Mouse (Mus musculus) intestine, embryonic 14.5 days (tissue): ENCODE measurements around the gene Emcn. TPM values are rescaled to one million over a fixed set of nuclear protein-coding genes. Genes with fewer than 3 reads are reported as not detected.

ENCODE experiments used
- ATAC-seq: fragments of 200-750 bp; cut with Nextera tagmentation; replicated peaks from 2 replicates; pipeline ENCODE4 v1.8.0; 2017; ENCODE audit warnings: low read depth, moderate number of reproducible peaks, moderate TSS enrichment, moderate library complexity; ENCODE audit not compliant: low FRiP score, low TSS enrichment
- DNase-seq: peaks from one replicate; pipeline ENCODE4 v3.0.0-alpha.2; 2018; ENCODE audit warnings: low spot score
- H3K27ac ChIP-seq: fragments of 300-500 bp; sonication (generic); 2 replicates; pipeline ENCODE4 v1.5.1; 2014; ENCODE audit warnings: low read depth, mild to moderate bottlenecking, control low read depth
- H3K27me3 ChIP-seq: fragments of 300-500 bp; sonication (generic); replicated peaks from 2 replicates; pipeline ENCODE4 v1.6.1; 2014; ENCODE audit warnings: low read length, control low read depth; ENCODE audit not compliant: control insufficient read depth, insufficient read depth
- H3K36me3 ChIP-seq: fragments of 300-500 bp; sonication (generic); 2 replicates; pipeline ENCODE4 v1.6.1; 2014; ENCODE audit warnings: low read length, control low read depth; ENCODE audit not compliant: control insufficient read depth, insufficient read depth
- H3K4me1 ChIP-seq: fragments of 300-500 bp; sonication (generic); replicated peaks from 2 replicates; pipeline ENCODE4 v1.6.1; 2014; ENCODE audit warnings: low read length, control low read depth, mixed read lengths; ENCODE audit not compliant: control insufficient read depth, insufficient read depth
- H3K4me2 ChIP-seq: fragments of 300-500 bp; sonication (generic); 2 replicates; pipeline ENCODE4 v1.6.1; 2014; ENCODE audit warnings: low read length
- H3K4me3 ChIP-seq: fragments of 300-500 bp; sonication (generic); 2 replicates; pipeline ENCODE4 v1.5.1; 2014; ENCODE audit warnings: low read depth, low read length, control low read depth, mixed read lengths
- H3K9ac ChIP-seq: fragments of 300-500 bp; sonication (generic); 2 replicates; pipeline ENCODE4 v1.6.1; 2014; ENCODE audit warnings: mild to moderate bottlenecking, low read length
- H3K9me3 ChIP-seq: fragments of 300-500 bp; sonication (generic); 2 replicates; pipeline ENCODE4 v1.6.1; 2016; ENCODE audit warnings: low read length, control low read depth; ENCODE audit not compliant: control insufficient read depth
- WGBS: fragments of 180-500 bp; shearing (Covaris S2); extraction: QIAGEN DNeasy Blood & Tissue Kit; methylation state at CpG from one replicate; pipeline ENCODE4 v1.1.7; 2014; 5-methylcytosine and 5-hydroxymethylcytosine counted together
- polyA plus RNA-seq: library from polyadenylated mRNA; unstranded; fragments of >200 nt; fragmentation: Nextera tagmentation; extraction: Ambion mirVana; gene quantifications from 2 replicates; pipeline ENCODE4 v1.2.1, GENCODE M21; 2014

Gene Emcn
- polyA plus RNA-seq, 1 experiment from 2014 or later, result 24.6 TPM

- Histone ChIP-seq H3K9me3 (no peaks in the 10 kb centered on the region), H3K9ac (no peak overlapping the region), H3K4me1 (no peaks in the 10 kb centered on the region), H3K27ac (no peak overlapping the region), H3K4me2 (no peak overlapping the region), H3K4me3 (no peak overlapping the region), H3K36me3 (no peaks in the 10 kb centered on the region), H3K27me3 (no peaks in the 10 kb centered on the region)
- 69% methylated on average over 4 of the region's 4 CpGs for WGBS
- ATAC-seq, result no peak
- no peak for DNase-seq
Observed at GRCm38 (mm10) chr3:137464902-137465629, 124.2 kb downstream of the Emcn start.

GRCm38 (mm10) chr3:137465953-137466352 is 125.1 kb downstream of the Emcn start:
- H3K27ac ChIP-seq, result no peak overlapping the region
- H3K36me3 ChIP-seq, result no peaks in the 10 kb centered on the region
- H3K27me3 ChIP-seq, result no peaks in the 10 kb centered on the region
- H3K9ac ChIP-seq, result no peak overlapping the region
- no peak overlapping the region for H3K4me3 ChIP-seq
- no peak for DNase-seq
- no peaks in the 10 kb centered on the region for H3K4me1 ChIP-seq
- ATAC-seq, result no peak
- 60% methylated on average over 4 of the region's 4 CpGs for WGBS
- H3K4me2 ChIP-seq, result no peak overlapping the region
- H3K9me3 ChIP-seq, result no peaks in the 10 kb centered on the region

GRCm38 (mm10) chr3:137466766-137467165 is 125.9 kb downstream of the Emcn start:
- H3K4me2 ChIP-seq, result no peak overlapping the region
- no peak overlapping the region for H3K9ac ChIP-seq
- WGBS, result 85% methylated on average over 4 of the region's 4 CpGs
- no peak overlapping the region for H3K4me3 ChIP-seq
- no peak for DNase-seq
- H3K27me3 ChIP-seq, result no peaks in the 10 kb centered on the region
- H3K36me3 ChIP-seq, result no peaks in the 10 kb centered on the region
- no peak overlapping the region for H3K27ac ChIP-seq
- H3K9me3 ChIP-seq, result no peaks in the 10 kb centered on the region
- no peak for ATAC-seq
- H3K4me1 ChIP-seq, result no peaks in the 10 kb centered on the region

GRCm38 (mm10) chr3:137467386-137467785 is 126.5 kb downstream of the Emcn start:
- no peaks in the 10 kb centered on the region for H3K4me1 ChIP-seq
- ATAC-seq, result no peak
- H3K9me3 ChIP-seq, result no peaks in the 10 kb centered on the region
- no peaks in the 10 kb centered on the region for H3K36me3 ChIP-seq
- H3K27me3 ChIP-seq, result no peaks in the 10 kb centered on the region
- no peak overlapping the region for H3K9ac ChIP-seq
- H3K4me3 ChIP-seq, result no peak overlapping the region
- 97% methylated on average over 1 of the region's 1 CpGs for WGBS
- no peak overlapping the region for H3K27ac ChIP-seq
- DNase-seq, result no peak
- no peak overlapping the region for H3K4me2 ChIP-seq

- Histone ChIP-seq H3K4me2 (no peak overlapping the region), H3K36me3 (no peaks in the 10 kb centered on the region), H3K27ac (no peak overlapping the region), H3K9me3 (no peaks in the 10 kb centered on the region), H3K9ac (no peak overlapping the region), H3K4me3 (no peak overlapping the region), H3K4me1 (no peaks in the 10 kb centered on the region), H3K27me3 (no peaks in the 10 kb centered on the region)
- WGBS, result 89% methylated on average over 1 of the region's 1 CpGs
- no peak for DNase-seq
- no peak for ATAC-seq
Observed at GRCm38 (mm10) chr3:137472145-137472544, 131.3 kb downstream of the Emcn start.

GRCm38 (mm10) chr3:137479761-137480339 is 139.0 kb downstream of the Emcn start:
- ATAC-seq (no peak), DNase-seq (no peak)
- Histone ChIP-seq H3K4me2 (no peak overlapping the region), H3K4me1 (0 out of 2 replicates have a peak, but pooled peaks cover 4% of the 10 kb centered on the region), H3K4me3 (no peak overlapping the region), H3K27ac (no peak overlapping the region), H3K9me3 (no peaks in the 10 kb centered on the region), H3K36me3 (no peaks in the 10 kb centered on the region), H3K9ac (no peak overlapping the region), H3K27me3 (no peaks in the 10 kb centered on the region)
- WGBS, result 59% methylated on average over 7 of the region's 7 CpGs

- H3K36me3 ChIP-seq, result no peaks in the 10 kb centered on the region
- H3K4me2 ChIP-seq, result no peak overlapping the region
- H3K9me3 ChIP-seq, result no peaks in the 10 kb centered on the region
- no peak for DNase-seq
- no peak for ATAC-seq
- H3K4me1 ChIP-seq, result 0 out of 2 replicates have a peak, but pooled peaks cover 4% of the 10 kb centered on the region
- H3K27me3 ChIP-seq, result no peaks in the 10 kb centered on the region
- H3K4me3 ChIP-seq, result no peak overlapping the region
- no peak overlapping the region for H3K9ac ChIP-seq
- no peak overlapping the region for H3K27ac ChIP-seq
Observed at GRCm38 (mm10) chr3:137481157-137481556, 140.3 kb downstream of the Emcn start.
